Mouse (Mus musculus): ENCODE measurements at regions not wholly inside any gene's neighbourhood (a gene's known extent, or its start where the extent isn't known, plus 50 kb on each side); places are given as distances from the start of the nearest gene placed in this dataset.
A peak's percentile ranks its signal among the peaks of the same experiment; 100 is the strongest.

DNA sequence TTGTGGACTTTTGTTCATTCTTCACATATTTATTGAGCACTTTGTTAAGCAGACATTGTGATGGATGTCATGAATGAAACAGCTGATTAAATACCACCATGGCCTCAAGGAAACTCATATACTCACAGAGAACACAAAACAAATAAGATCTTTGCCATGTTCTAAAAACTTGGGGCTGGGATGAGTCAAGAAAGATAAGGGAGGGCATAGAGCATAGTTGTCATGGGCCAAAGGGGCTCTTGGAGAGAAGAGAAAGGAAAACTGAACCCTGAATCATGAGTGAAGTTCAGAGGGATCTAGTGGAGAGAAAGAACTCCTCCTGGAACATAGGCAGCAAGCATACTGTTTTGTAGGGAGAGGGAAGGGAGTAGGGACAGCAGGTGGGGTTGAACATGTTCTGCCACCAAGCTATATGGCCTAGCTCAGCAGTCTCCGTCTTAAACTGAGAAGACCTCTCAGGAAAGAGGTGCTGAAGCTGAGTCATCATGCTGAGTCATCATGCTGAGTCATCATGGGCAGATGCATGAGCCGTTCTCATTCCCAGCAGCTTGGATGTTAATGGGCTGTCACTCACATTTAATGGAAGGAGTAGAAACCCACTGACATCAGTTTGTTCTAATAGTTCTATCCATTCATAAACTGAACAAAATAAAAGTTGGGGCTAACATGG is 69.6 kb downstream of the Cetn3 start:
- no peak for DNase-seq (ENCODE audit: extremely low spot score in 1 of 2, low spot score in 1 of 2)

DNA sequence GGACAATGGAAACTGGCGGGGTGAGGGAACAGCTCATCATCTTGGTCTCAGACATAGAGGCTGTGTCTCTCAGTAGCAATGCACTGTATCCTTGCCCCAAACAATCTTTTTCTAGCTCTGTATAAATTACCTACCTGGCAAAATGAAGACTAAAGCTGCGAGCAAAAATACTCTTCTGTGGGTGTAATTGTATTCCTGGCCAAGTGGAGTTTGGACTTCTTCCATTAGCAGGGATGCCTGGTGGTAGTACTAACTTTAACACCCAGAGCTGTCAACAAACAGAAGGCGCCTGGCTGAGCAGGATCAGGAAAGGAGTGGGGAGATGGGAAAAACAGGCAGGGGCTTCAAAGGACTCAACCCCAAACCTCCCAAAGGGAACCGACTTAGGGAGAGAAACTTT is 73.2 kb downstream of the Cetn3 start:
- peak; percentile 49 to 78 for DNase-seq (ENCODE audit: extremely low spot score in 1 of 2, low spot score in 1 of 2)

DNA sequence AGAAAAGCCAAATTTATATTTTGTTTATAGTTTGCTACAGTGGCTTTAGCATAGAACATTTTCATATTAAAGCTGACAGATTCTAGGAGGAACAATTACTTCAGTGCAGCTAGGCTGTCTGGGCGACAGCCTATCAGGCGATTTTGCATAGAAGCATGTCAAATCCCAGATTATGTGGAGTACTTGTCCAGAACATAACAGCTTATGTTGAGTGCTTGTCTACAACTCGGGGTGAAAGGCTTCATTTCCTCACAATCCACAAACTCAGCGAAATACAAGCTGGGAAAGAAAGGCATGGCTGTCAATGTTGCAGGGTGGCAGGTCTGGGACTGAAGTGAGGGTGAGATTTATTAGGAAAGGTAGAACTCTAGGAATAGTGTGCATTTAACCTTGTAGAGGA is 77.8 kb downstream of the Cetn3 start:
- no peak for DNase-seq (ENCODE audit: extremely low spot score in 1 of 2, low spot score in 1 of 2)

DNA sequence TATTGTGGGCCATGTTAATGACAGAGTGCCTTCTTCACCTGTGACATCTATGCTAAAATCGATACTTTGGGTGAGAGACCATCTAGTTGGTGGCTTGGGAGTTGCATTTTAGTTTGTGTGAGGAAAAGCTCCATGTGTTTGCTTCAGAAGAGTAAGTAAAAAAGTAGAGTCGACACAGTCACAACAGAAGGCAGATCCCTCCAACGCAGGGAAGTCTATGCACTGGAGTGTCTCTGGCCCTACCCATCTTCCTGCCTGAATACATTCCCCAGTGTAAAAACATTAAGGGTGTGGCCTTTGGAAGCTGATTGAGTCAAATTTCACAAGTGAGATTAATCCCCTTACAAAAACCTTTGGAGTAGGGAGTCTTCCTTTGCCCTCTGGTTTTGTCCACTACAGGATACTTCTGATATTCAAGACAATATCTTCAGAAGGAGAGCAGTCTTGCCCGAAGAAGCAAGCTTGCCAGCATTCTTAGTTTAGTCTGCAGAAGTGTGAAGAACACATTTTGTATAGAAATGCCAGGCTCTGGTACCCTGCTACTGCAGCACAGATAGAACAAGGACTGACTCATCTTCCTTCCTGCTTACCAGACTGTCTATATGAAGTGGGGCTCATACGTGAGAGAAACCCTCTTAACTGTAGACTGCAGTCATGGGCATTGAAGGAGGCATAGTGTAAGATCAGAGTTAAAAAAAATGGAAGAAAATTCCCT is 79.2 kb downstream of the Cetn3 start:
- DNase-seq (ENCODE audit: extremely low spot score in 1 of 2, low spot score in 1 of 2) = peak; percentile 59 to 67

DNA sequence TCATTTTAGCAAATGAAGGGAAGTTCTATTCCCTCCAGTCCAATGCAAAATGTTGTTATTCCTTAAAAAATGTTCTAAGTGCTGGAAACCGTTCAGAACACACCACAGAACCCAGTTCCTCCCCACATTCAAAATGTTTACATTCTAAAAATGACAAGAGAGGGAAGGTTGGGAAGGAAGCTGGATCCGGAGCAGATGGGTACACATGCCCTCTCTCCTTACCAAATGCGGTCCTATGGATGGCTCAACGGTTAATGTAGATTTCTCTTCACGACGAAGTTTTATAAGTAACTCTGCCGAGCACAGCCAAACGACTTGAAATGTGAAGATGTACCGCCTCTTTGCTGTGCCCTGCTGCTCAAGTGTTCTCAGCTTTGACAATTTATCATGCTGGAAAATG is 88.3 kb downstream of the Cetn3 start:
- DNase-seq (ENCODE audit: extremely low spot score in 1 of 2, low spot score in 1 of 2) = peak in 1 of 2 experiments; percentile 28

DNA sequence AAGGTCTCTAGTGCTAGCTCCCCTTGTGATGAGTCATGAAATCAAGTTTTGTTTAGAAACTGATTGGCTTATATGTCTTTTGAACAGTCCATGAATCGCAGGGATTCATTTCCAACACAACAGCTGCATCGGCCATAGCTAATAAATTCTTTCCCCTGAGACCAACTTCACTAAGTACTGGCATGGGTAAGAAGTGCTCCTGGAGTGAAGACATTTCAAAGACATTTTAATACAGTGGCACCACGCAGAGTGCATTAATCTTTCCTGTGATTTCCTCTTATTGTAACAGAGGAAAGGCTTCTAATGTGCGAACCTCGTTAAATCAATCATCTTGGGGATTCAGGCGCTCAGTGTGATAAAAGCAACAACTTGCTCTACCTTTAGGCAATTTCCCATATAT is 103.0 kb downstream of the Cetn3 start:
- no peak for DNase-seq (ENCODE audit: extremely low spot score in 1 of 2, low spot score in 1 of 2)

DNA sequence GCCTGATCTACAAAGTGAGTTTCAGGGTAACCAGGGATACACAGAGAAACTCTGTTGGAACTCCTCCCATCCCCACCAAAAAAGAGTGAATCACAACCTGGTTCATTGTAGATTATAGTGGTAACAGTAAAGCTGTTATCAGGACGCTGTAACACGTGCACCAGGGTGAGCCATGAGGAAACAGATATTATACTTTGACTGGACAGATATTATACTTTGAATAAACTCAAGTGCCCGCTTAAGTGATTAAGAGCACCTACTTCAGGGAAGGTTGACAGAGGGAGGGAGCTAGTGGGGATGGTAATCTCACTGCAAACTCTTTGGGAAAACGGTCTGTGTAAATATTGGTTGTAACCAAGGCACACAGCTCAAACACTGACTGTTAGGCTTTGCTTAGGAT is 147.4 kb downstream of the Cetn3 start:
- no peak for DNase-seq (ENCODE audit: extremely low spot score in 1 of 2, low spot score in 1 of 2)

DNA sequence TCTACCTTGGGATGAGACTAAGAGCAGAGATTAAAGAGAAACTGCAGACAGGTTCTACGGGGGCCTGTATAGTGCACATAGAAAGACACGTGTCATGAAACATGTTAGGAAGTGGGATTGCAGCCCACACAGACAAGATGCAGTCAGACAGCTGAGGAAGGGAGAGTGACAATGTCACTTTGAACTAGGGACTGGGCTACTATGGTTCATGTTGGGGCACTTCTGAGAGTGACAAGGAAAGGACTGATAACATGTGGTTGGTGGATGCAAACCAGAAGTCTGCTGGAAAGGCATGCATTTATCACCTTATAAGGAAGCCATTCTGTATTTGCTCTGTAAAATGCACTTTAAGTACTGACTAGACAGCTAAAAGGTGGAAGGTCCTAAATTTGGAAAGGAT is 148.3 kb downstream of the Cetn3 start:
- DNase-seq (ENCODE audit: extremely low spot score in 1 of 2, low spot score in 1 of 2) = no peak

DNA sequence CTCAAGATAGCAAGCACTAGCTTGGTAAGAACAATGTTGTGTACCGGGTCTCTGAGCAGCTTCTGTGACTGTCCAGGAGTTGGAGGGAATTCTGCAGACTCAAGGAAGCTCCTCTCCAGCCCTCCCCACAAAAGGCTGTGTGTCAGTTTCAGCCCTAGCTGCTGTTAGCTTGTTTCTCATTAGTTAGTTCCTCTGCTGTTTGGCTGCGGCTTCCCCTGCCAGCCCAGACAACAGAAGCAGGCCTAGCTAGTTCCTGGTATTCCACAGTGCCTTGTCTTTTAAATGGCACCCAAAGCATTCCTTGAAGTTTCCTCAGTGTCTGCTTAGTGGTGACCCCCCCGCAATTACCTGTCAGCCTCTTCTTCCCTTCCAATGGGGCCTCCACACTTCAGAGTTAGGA is 154.2 kb downstream of the Cetn3 start:
- DNase-seq (ENCODE audit: extremely low spot score in 1 of 2, low spot score in 1 of 2) = no peak

DNA sequence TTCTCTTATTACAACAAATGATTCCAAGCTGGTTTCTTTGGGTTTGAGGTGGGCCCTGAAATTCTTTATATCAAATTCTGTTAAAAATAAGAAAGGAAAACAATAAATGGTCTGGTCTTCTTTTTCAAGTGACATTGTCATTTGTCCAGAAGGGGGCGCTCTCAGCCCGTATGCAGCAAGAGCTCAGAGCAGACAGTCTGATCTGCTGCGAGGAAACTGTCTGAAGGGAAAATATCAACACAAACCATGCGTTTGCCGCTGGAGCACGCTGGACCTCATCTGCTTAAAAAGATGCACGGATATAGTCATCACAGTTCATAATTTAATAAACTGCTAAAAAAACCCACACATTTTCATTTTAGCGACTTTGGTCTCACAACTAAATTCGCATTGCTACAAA is 161.2 kb downstream of the Cetn3 start:
- peak; percentile 80 to 97 for DNase-seq (ENCODE audit: extremely low spot score in 1 of 2, low spot score in 1 of 2)

DNA sequence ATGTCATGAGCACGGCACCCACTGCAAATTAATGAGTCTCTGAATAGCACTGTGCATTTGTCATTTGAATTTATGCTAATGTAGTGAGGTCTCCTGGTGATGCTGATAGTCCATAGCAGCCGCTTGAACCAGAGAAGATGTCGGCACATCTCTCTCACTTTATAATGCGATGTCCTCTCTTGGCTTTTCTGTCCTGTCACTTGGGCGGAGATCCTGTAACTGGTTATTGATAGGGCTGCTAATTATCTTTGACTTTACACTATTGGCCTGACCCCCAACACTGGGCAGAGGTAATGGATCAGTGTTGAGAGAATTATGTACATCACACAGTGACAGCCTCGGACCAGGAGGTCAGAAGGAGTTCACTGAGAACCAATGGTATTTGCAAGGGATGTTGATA is 161.6 kb downstream of the Cetn3 start:
- DNase-seq (ENCODE audit: extremely low spot score in 1 of 2, low spot score in 1 of 2) = no peak

DNA sequence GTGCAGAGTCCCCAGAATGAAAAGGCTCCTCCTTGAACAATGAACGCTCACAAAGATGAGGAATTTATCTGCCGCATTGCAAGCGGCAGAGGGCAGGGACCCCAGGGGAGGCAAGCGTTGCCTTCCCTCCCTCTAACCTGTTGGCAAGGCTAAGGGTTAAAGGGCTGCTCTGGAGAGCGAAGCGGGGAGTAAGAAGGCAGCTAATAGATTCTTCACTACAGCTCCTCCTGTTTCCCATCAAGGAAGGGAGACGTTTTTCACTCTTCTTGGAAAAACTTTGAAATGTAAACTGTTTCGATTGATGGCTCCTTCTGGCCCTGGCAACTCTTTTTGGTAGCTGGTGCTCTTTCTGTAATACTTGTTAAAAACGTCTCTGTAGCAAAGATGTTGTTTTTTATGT is 162.9 kb downstream of the Cetn3 start:
- DNase-seq (ENCODE audit: extremely low spot score in 1 of 2, low spot score in 1 of 2) = no peak

DNA sequence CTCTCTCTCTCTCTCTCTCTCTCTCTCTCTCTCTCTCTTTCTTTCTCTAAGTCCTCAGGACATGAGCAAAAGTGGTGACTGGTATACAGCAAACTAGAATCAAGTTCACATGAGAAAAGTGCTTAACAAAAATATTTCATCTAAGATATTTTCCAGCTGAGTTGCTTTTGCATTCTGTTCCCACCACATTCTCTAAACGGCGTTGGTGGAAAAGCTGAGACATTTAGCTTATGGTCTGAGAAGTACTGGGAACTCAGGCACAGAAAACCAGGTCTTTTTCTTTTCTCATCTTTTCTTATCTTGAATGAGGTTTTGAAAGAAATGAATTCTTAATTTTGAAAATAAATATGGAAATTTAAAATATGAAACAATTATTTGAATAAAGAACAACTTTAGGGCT is 182.6 kb downstream of the Cetn3 start:
- DNase-seq (ENCODE audit: extremely low spot score in 1 of 2, low spot score in 1 of 2) = peak in 1 of 2 experiments; percentile 38

DNA sequence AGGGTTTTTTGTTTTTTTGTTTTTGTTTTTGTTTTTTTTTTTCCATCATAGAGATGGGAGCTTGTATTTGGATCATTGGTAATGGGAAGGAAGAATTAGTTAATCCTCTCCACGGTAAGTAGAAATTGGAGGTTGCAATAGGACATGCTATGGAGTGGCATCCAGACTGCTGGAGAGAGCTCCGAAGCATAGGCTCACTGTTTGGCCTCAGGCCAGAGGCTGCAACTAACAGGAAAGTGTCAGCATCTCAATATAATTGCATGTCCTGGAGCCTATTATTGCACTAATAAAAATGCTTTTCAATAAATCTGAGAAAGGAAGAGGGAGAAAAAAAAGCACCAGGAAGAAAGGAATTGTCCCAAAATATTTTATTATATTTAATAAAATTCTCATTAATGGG is 193.0 kb downstream of the Cetn3 start:
- DNase-seq (ENCODE audit: extremely low spot score in 1 of 2, low spot score in 1 of 2) = no peak

DNA sequence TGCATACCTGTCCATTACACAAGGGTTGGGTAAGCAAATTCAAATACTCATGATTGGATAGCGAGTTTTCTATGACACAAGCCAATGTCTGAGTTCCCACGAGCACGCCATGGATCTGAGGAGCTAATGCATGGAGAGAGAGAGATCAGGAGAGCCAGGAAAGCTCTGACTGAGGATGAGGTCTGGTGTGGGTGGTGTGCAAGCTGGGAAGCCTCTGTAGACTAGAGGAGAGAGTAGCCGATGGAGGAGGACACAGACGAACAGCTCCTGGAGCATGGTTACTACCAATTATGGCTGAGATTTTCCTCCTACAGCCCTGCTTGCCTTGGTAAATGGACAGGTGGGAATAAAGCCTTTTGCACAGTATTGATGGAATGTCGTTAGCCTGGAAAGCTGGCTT is 195.1 kb downstream of the Cetn3 start:
- DNase-seq (ENCODE audit: extremely low spot score in 1 of 2, low spot score in 1 of 2) = no peak

DNA sequence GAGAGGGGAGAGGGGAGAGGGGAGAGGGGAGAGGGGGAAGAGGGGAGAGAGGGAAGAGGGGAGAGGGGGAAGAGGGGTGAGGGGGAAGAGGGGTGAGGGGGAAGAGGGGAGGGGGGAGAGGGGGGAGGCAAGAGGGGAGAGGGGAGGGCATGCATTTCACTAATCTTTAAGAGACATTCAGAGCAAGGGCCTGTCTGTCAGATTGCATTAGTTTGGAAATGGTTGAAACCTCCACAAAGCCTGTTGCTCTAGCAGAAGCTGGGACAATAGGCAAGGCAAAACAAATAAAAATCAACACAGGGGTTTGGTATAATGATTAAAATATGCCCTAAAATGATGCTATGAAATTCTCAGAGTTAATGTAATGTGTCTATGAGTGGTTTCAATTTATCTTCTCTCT is 196.4 kb downstream of the Cetn3 start:
- no peak for DNase-seq (ENCODE audit: extremely low spot score in 1 of 2, low spot score in 1 of 2)

DNA sequence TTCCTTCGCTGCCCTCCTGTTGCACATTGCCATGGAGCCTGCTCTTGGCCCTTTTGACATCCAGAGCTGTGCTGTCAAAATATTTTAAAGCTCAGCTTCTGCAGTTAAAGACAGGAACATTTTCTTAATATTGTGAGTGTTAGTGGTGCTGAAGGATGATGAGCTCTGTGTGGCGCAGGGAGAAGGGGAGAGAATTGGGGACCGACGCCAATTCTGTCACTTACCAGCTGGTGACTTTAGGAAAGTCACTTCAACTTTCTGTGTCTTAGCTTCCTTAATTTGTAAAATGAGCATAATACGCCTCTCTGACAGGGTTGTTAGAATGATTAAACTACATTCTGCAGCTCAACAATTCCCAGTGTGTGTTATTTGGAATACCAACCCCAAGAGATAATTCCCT is 197.2 kb downstream of the Cetn3 start:
- DNase-seq (ENCODE audit: extremely low spot score in 1 of 2, low spot score in 1 of 2) = peak; percentile 8 to 45

DNA sequence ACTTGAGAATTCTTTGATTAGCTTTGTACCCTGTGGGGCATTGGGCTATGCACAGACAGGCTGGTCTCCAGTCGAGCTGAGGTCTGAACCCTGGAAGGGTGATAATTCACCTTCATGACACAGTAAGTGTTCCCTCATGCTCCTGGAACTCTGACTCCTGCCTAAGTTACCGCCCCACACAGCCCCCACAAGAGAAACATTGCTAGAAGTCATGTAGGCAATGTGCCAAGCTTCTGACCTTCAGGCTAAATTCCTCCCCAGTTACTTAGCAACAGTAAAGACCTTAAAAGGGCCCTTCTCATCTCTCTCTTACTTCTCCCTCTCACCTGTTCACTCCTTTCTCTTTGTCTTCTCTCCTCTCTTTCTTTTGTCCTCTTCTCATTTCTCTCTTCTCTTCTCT is 199.6 kb downstream of the Cetn3 start:
- no peak for DNase-seq (ENCODE audit: extremely low spot score in 1 of 2, low spot score in 1 of 2)

DNA sequence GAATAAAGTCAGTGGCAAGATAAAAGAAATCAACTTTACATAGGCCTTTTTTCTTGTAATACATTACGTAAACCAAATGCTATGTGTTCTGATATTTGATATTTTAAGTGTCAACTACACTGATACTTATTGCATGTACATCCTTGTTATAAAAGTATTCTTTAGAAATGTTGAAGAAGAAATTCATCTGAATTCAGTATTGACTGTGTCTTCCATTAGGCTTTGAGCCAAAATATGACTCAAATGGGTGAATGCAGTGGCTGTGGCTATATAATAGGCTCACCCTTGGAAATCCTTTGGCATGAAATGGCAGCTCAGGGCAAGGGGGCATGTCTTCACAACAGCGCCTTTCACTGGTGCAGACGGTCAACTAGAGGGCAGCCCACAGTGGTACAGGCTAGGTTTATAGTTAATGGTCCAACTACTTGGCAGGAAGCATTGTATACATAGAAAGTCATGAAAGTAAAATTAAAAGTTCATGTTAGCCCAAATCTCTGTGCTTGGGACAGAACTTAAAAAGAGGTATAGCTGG is 217.9 kb downstream of the Cetn3 start:
- no peak for DNase-seq (ENCODE audit: extremely low spot score in 1 of 2, low spot score in 1 of 2)

DNA sequence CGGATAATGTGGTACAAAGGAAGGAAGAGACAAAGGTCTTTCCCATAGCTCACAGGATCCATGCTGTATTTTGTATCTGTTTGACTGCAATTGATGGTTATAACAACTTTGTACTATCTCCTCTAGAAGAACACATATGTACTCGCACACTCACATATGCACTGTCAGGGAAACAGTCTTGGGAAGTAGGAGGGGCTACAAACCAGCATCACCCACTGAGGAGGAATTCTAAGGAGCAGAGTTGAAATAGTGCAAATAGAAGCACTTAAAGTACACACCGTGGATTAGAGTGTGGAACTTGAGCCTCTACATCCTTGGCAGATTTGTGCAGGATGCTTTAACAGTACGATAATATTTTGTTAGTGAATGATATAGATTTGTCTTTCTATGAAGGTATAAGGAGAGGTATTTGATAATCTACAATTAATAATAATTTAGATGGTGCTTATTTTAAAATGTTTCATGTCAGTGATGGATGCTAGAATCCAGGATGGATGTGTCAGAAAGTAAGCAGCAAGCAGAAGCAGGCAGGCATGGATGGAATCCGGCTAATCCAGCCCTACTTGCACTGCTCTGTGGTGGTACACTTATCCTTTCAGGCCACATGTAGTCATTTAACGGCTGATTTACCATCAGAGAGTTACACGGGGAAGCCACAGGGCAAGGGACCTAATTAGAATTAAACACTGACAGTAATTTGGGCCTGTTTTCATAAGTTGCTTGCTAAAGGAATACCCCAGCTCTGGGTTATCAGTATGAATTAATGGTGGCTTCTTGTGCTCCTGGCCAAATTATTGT is 223.3 kb downstream of the Cetn3 start:
- no peak for DNase-seq (ENCODE audit: extremely low spot score in 1 of 2, low spot score in 1 of 2)

DNA sequence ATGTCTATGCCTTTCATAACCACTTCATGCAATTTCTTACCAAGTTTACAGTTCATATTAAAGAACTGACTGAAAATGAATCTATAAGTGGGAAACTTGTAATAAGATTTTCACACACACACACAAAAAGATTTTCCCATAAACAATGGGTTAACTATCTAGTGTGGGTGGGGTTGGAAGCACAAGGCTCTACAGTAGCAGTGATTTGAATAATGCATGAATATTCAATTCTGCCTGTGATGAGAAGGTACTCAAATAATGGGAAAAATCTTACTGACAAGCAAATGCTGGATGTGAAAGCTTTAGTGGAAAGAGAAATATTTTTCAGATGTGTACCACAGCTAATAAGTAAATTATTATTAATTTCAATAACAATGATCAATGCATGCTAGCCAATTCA is 224.3 kb downstream of the Cetn3 start:
- DNase-seq (ENCODE audit: extremely low spot score in 1 of 2, low spot score in 1 of 2) = no peak

DNA sequence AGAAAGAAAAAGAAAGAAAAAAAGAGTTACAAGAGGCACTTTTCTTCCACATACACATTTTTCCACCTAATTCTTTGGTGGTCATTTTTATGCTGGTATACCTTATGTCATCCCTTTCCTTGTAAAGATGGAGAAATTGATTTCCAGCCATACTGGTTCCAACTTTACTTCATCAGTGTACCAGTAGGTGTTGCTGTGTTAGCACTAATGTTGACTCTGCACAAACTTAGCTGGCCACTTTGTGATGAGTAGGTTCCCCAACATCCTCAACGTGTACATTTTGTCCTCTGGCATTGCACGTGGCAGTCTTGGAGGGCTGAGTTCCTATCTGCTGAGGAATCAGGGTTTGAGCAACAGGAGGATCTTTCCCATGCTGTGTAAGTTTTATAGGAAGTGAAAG is 256.7 kb downstream of the Cetn3 start:
- DNase-seq (ENCODE audit: extremely low spot score in 1 of 2, low spot score in 1 of 2) = no peak

Measured in frontal cortex, adult 2 months (tissue).